Mouse (Mus musculus): Measurements from ENCODE around the gene Myo1g. TPM values are rescaled to one million over a fixed set of nuclear protein-coding genes. Genes with fewer than 3 reads are reported as not detected.

Gene Myo1g
- polyA plus RNA-seq, 1 experiment from 2014 or later = 0.85 TPM

GRCm38 (mm10) chr11:6563201-6563600 lies 42.4 kb upstream of the Myo1g start:
- 85% methylated on average over 4 of the region's 4 CpGs for WGBS
- no peak for TF ChIP-seq CTCF (IDR thresholded peaks at IDR 0.05; ENCODE audit: low read depth)
- no peak for TF ChIP-seq EP300 (optimal IDR thresholded peaks at IDR 0.05)
- no peaks in the 10 kb centered on the region for H3K9me3 ChIP-seq (ENCODE audit: control insufficient read depth, low read length)
- no peak for DNase-seq (ENCODE audit: low spot score)
- H3K27me3 ChIP-seq (ENCODE audit: control insufficient read depth, insufficient read depth, low read length) = no peaks in the 10 kb centered on the region
- H3K27ac ChIP-seq (replicated peaks) = no peak overlapping the region
- ATAC-seq (ENCODE audit: low FRiP score, low TSS enrichment) = no peak
- no peaks in the 10 kb centered on the region for H3K4me1 ChIP-seq (replicated peaks; ENCODE audit: control insufficient read depth, insufficient read depth)
- H3K4me2 ChIP-seq (replicated peaks; ENCODE audit: low read depth) = no peak overlapping the region
- no peaks in the 10 kb centered on the region for H3K36me3 ChIP-seq (ENCODE audit: control insufficient read depth, insufficient read depth, low read length)
- H3K4me3 ChIP-seq (ENCODE audit: low read depth, low read length) = no peak overlapping the region
- no peak overlapping the region for H3K9ac ChIP-seq (ENCODE audit: low read length)

GRCm38 (mm10) chr11:6562359-6562758 lies 41.6 kb upstream of the Myo1g start:
- no peaks in the 10 kb centered on the region for H3K9me3 ChIP-seq (ENCODE audit: control insufficient read depth, low read length)
- no peak overlapping the region; the same call in 1 of the 2 replicates for H3K4me2 ChIP-seq (replicated peaks; ENCODE audit: low read depth)
- WGBS = 63% methylated on average over 6 of the region's 6 CpGs
- 0 out of 2 replicates have a peak overlapping the region, but pooled peaks have one; percentile 8 for H3K9ac ChIP-seq (ENCODE audit: low read length)
- peak overlapping the region; percentile 58; the same call in 1 of the 2 replicates for H3K27ac ChIP-seq (replicated peaks)
- DNase-seq (ENCODE audit: low spot score) (no peak), ATAC-seq (ENCODE audit: low FRiP score, low TSS enrichment) (peak; percentile 56; the same call in 1 of the 2 replicates)
- no peak overlapping the region for H3K4me3 ChIP-seq (ENCODE audit: low read depth, low read length)
- 0 out of 2 replicates have a peak, but pooled peaks have one; percentile 2 for TF ChIP-seq CTCF (IDR thresholded peaks at IDR 0.05; ENCODE audit: low read depth)
- TF ChIP-seq EP300 (optimal IDR thresholded peaks at IDR 0.05) = no peak
- no peaks in the 10 kb centered on the region for H3K27me3 ChIP-seq (ENCODE audit: control insufficient read depth, insufficient read depth, low read length)
- H3K4me1 ChIP-seq (replicated peaks; ENCODE audit: control insufficient read depth, insufficient read depth) = no peaks in the 10 kb centered on the region
- no peaks in the 10 kb centered on the region for H3K36me3 ChIP-seq (ENCODE audit: control insufficient read depth, insufficient read depth, low read length)

- WGBS = 79% methylated on average over 4 of the region's 4 CpGs
- peak overlapping the region; percentile 84 for H3K27ac ChIP-seq (replicated peaks)
- H3K4me3 ChIP-seq (ENCODE audit: low read depth, low read length) = peak overlapping the region; percentile 17
- no peak for DNase-seq (ENCODE audit: low spot score)
- H3K27me3 ChIP-seq (ENCODE audit: control insufficient read depth, insufficient read depth, low read length) = no peaks in the 10 kb centered on the region
- ATAC-seq (ENCODE audit: low FRiP score, low TSS enrichment) = no peak
- no peak overlapping the region; the same call in 1 of the 2 replicates for H3K9ac ChIP-seq (ENCODE audit: low read length)
- H3K4me1 ChIP-seq (replicated peaks; ENCODE audit: control insufficient read depth, insufficient read depth) = no peaks in the 10 kb centered on the region
- no peaks in the 10 kb centered on the region for H3K36me3 ChIP-seq (ENCODE audit: control insufficient read depth, insufficient read depth, low read length)
- H3K9me3 ChIP-seq (ENCODE audit: control insufficient read depth, low read length) = no peaks in the 10 kb centered on the region
- peak overlapping the region; percentile 33 for H3K4me2 ChIP-seq (replicated peaks; ENCODE audit: low read depth)
- no peak for TF ChIP-seq EP300 (optimal IDR thresholded peaks at IDR 0.05)
- TF ChIP-seq CTCF (IDR thresholded peaks at IDR 0.05; ENCODE audit: low read depth) = no peak
Observed at GRCm38 (mm10) chr11:6561474-6561873, 40.7 kb upstream of the Myo1g start.

- Histone ChIP-seq H3K4me3 (ENCODE audit: low read depth, low read length) (peak overlapping the region; percentile 17; the same call in 1 of the 2 replicates), H3K27me3 (ENCODE audit: control insufficient read depth, insufficient read depth, low read length) (no peaks in the 10 kb centered on the region), H3K9me3 (ENCODE audit: control insufficient read depth, low read length) (no peaks in the 10 kb centered on the region), H3K4me2 (replicated peaks; ENCODE audit: low read depth) (peak overlapping the region; percentile 33), H3K27ac (replicated peaks) (peak overlapping the region; percentile 84), H3K4me1 (replicated peaks; ENCODE audit: control insufficient read depth, insufficient read depth) (no peaks in the 10 kb centered on the region), H3K9ac (ENCODE audit: low read length) (no peak overlapping the region), H3K36me3 (ENCODE audit: control insufficient read depth, insufficient read depth, low read length) (no peaks in the 10 kb centered on the region)
- ATAC-seq (ENCODE audit: low FRiP score, low TSS enrichment) (peak; percentile 59; the same call in 1 of the 2 replicates), DNase-seq (ENCODE audit: low spot score) (no peak)
- 65% methylated on average over 13 of the region's 13 CpGs for WGBS
- TF ChIP-seq EP300 (optimal IDR thresholded peaks at IDR 0.05) = no peak
- TF ChIP-seq CTCF (IDR thresholded peaks at IDR 0.05; ENCODE audit: low read depth) = no peak
Observed at GRCm38 (mm10) chr11:6560655-6561360, 40.0 kb upstream of the Myo1g start.

- ATAC-seq (ENCODE audit: low FRiP score, low TSS enrichment) = no peak
- Histone ChIP-seq H3K9ac (ENCODE audit: low read length) (no peak overlapping the region), H3K27ac (replicated peaks) (no peak overlapping the region), H3K36me3 (ENCODE audit: control insufficient read depth, insufficient read depth, low read length) (no peaks in the 10 kb centered on the region), H3K27me3 (ENCODE audit: control insufficient read depth, insufficient read depth, low read length) (no peaks in the 10 kb centered on the region), H3K4me1 (replicated peaks; ENCODE audit: control insufficient read depth, insufficient read depth) (no peaks in the 10 kb centered on the region), H3K4me2 (replicated peaks; ENCODE audit: low read depth) (no peak overlapping the region), H3K4me3 (ENCODE audit: low read depth, low read length) (no peak overlapping the region), H3K9me3 (ENCODE audit: control insufficient read depth, low read length) (no peaks in the 10 kb centered on the region)
- 92% methylated on average over 2 of the region's 2 CpGs for WGBS
- DNase-seq (ENCODE audit: low spot score) = no peak
- no peak for TF ChIP-seq EP300 (optimal IDR thresholded peaks at IDR 0.05)
Observed at GRCm38 (mm10) chr11:6559996-6560395, 39.2 kb upstream of the Myo1g start.

- no peak for ATAC-seq (ENCODE audit: low FRiP score, low TSS enrichment)
- TF ChIP-seq CTCF (IDR thresholded peaks at IDR 0.05; ENCODE audit: low read depth) (no peak; the same call in 1 of the 2 replicates), EP300 (optimal IDR thresholded peaks at IDR 0.05) (no peak)
- no peak overlapping the region for H3K4me3 ChIP-seq (ENCODE audit: low read depth, low read length)
- H3K9me3 ChIP-seq (ENCODE audit: control insufficient read depth, low read length) = no peaks in the 10 kb centered on the region
- 64% methylated on average over 3 of the region's 3 CpGs for WGBS
- no peak overlapping the region for H3K27ac ChIP-seq (replicated peaks)
- no peaks in the 10 kb centered on the region for H3K27me3 ChIP-seq (ENCODE audit: control insufficient read depth, insufficient read depth, low read length)
- no peak overlapping the region for H3K4me2 ChIP-seq (replicated peaks; ENCODE audit: low read depth)
- no peak overlapping the region for H3K9ac ChIP-seq (ENCODE audit: low read length)
- H3K4me1 ChIP-seq (replicated peaks; ENCODE audit: control insufficient read depth, insufficient read depth) = no peaks in the 10 kb centered on the region; the same call in 1 of the 2 replicates
- no peak for DNase-seq (ENCODE audit: low spot score)
- H3K36me3 ChIP-seq (ENCODE audit: control insufficient read depth, insufficient read depth, low read length) = no peaks in the 10 kb centered on the region
Observed at GRCm38 (mm10) chr11:6558234-6558633, 37.5 kb upstream of the Myo1g start.

All from stomach, postnatal 0 days (tissue).